Mouse (Mus musculus): Measurements from ENCODE around the gene Opn3. TPM values are rescaled to one million over a fixed set of nuclear protein-coding genes. Genes with fewer than 3 reads are reported as not detected.

The Opn3 gene
- total RNA-seq, 2 experiments from 2014 or later = 6.1 to 6.6 TPM

GRCm38 (mm10) chr1:175625257-175625879 lies 67.2 kb downstream of the Opn3 start, which contains the start of gene Fh1:
TSS of gene Fh1 (minus strand) at chr1:175625635.
- Histone ChIP-seq H3K27ac (peak within 1 kb of the TSS; percentile 94), H3K4me3 (peak within 1 kb of the TSS; percentile 98)
- intact Hi-C loops (cut with DNase I) = loop anchor here (1.0 to 5.0 kb wide), 3 partner anchors 42 to 257 kb away; partner anchors contain the start of genes Chml, Exo1 and Opn3
- no peak; the same call in 1 of the 2 replicates for TF ChIP-seq CTCF (IDR thresholded peaks at IDR 0.05)
- peak; percentile 93 to 95 for DNase-seq (ENCODE audit: extremely low spot score in 1 of 2, low spot score in 2 of 2)

DNA sequence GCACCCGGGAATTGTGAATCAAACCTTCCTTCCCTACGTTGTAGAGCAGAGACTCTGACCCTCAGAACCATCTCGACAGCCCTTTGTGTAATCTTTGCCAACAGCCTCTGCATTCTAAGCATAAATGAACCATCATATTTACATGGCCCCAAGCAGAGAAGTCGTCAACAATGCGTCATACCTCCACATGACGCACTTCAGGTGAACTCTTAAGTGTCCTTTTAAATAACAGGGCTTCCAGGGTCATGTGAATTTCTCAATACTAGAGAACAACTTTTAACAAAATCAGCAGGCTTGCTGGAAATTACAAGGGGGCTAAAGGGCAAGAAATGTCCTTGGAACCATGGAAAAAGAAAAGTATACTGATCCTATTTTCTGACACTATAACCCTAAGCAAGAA lies 68.9 kb downstream of the Opn3 start:
- TF ChIP-seq CTCF (IDR thresholded peaks at IDR 0.05) = no peak
- DNase-seq (ENCODE audit: extremely low spot score in 1 of 2, low spot score in 2 of 2) = no peak
- intact Hi-C loops (cut with DNase I) = no loop called here
- Histone ChIP-seq H3K4me3 (no peak overlapping the region), H3K27ac (no peak overlapping the region)

GRCm38 (mm10) chr1:175619814-175620431 lies 72.7 kb downstream of the Opn3 start, which contains the start of gene Kmo:
TSS of gene Kmo (plus strand) at chr1:175620381.
- DNase-seq (ENCODE audit: extremely low spot score in 1 of 2, low spot score in 2 of 2) = no peak
- Histone ChIP-seq H3K27ac (no peak within 1 kb of the TSS), H3K4me3 (no peak within 1 kb of the TSS)
- no peak for TF ChIP-seq CTCF (IDR thresholded peaks at IDR 0.05)
- intact Hi-C loops (cut with DNase I) = no loop called here

DNA sequence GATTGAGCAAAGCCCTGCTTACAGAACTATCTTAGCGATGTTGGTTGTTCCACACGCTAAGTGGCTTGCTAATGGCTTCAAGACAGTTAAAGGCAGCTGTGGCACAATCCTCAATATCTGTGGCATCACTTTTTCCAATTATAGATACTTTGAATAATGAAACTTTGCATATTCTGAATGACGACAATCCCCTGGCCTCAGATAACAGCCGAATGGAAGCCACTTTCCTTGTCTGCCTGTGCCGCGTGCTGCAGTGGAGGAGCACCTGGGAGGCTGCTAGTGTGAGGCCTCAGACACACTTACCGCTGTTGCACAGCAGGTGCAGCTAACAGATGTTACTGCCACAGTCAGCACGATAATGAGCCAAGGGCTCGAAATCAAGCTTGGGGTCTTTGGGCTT lies 77.6 kb downstream of the Opn3 start:
- Histone ChIP-seq H3K4me3 (no peak overlapping the region), H3K27ac (no peak overlapping the region)
- DNase-seq (ENCODE audit: extremely low spot score in 1 of 2, low spot score in 2 of 2) = no peak
- intact Hi-C loops (cut with DNase I) = no loop called here
- no peak for TF ChIP-seq CTCF (IDR thresholded peaks at IDR 0.05)

Other genes with a start within 250 kb of the Opn3 start
- gene Rgs7, start 200.3 kb downstream of the Opn3 start, total RNA-seq (2021) = 100 to 1,000 TPM; 114 to 120 TPM
- gene Kmo, start 72.4 kb downstream of the Opn3 start, total RNA-seq (2021) = under 1 TPM in 1 of 2 experiments, not detected in 1; 0.14 TPM
- 10 to 100 TPM; 66.7 to 82.2 TPM for gene Fh1, start 67.1 kb downstream of the Opn3 start, total RNA-seq (2021)
- 10 to 100 TPM in 1 of 2 experiments, 1 to 10 TPM in 1; 10.0 to 10.1 TPM for gene Chml, start 125 bp upstream of the Opn3 start, total RNA-seq (2021)
- not detected for gene Wdr64, start 5.8 kb upstream of the Opn3 start, total RNA-seq (2021)
- 1 to 10 TPM in 1 of 2 experiments, under 1 TPM in 1; 0.21 to 1.9 TPM for gene Exo1, start 187.8 kb upstream of the Opn3 start, total RNA-seq (2021)
- gene Gm38100, start 227.6 kb upstream of the Opn3 start, total RNA-seq (2021) = not detected